Mouse (Mus musculus) E14TG2a.4 (cell line): ENCODE results near the gene Zdhhc6.

Experiments used
- CTCF ChIP-seq: conservative IDR thresholded peaks from 2 replicates; pipeline ENCODE4 v1.5.1; 2014; ENCODE audit warnings: low read length
- NANOG ChIP-seq: IDR thresholded peaks from 2 replicates; pipeline ENCODE4 v1.6.1; 2014; ENCODE audit warnings: borderline replicate concordance, low read length, mixed read lengths
- POU5F1 ChIP-seq: IDR thresholded peaks from 2 replicates; pipeline ENCODE4 v1.6.1; 2014; ENCODE audit warnings: low read length, borderline replicate concordance

DNA sequence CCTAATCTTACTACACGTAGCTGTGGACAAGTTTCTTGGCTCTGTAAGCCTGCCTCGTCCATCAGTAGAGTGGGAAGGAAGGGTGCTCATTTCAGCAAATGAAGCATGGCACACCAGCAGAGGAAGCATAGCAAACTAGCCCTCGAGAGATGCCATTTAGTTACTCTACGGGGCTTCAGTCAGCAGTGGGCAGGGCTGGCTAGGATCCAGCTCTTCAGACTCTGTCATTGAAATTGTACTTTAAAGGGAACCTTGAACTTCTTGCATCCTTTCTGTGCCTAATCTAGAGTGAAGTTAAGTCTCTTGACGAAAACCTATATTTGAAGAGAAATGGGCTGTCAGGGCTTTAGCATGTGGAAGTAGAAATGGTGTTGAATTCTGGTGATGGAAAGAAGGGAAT, 3.7 kb upstream of the Zdhhc6 start:
- TF ChIP-seq CTCF (no peak), POU5F1 (no peak), NANOG (no peak)
